ENCODE assay signal across 8 mouse cellular contexts in genomic region chr3:132683447-132684230, GRCm38 (mm10). TPM values are rescaled to one million over a fixed set of nuclear protein-coding genes. Genes with fewer than 3 reads are reported as not detected.
DNase-seq lines count a peak whose midpoint lies in the region; ATAC-seq and TF ChIP-seq lines count a peak whose summit lies in the region.

Gene Tbck, plus strand, starts transcription at chr3:132684144.

- ATAC-seq in kidney, embryonic 14.5 days (ENCODE audit: low FRiP score, low TSS enrichment), result peak; percentile 97
- peak; percentile 94 for ATAC-seq in limb, embryonic 15.5 days (ENCODE audit: insufficient number of reproducible peaks, low FRiP score, low TSS enrichment, low read depth)

- no peaks in the 10 kb centered on the region for H3K27me3 ChIP-seq in kidney, embryonic 14.5 days (ENCODE audit: control insufficient read depth, insufficient read depth, low read length)
- no peaks in the 10 kb centered on the region for H3K27me3 ChIP-seq in limb, embryonic 15.5 days

- peak within 1 kb of the TSS; percentile 90 for H3K27ac ChIP-seq in bone marrow macrophage, adult 2 months (ENCODE audit: insufficient read depth, low read depth, low read length)
- H3K27ac ChIP-seq in embryonic fibroblast, embryonic 13.5 days (ENCODE audit: insufficient read depth, low read length), result peak within 1 kb of the TSS; percentile 84
- peak within 1 kb of the TSS; percentile 93 for H3K27ac ChIP-seq in kidney, embryonic 14.5 days (ENCODE audit: low read depth, low read length)
- H3K27ac ChIP-seq in limb, embryonic 15.5 days, result peak within 1 kb of the TSS; percentile 96

- 1% methylated on average over 42 of the region's 42 CpGs for WGBS in kidney, embryonic 14.5 days
- WGBS in limb, embryonic 15.5 days, result under 1% methylated on average over 42 of the region's 42 CpGs

- no peak for TF ChIP-seq POLR2A in bone marrow macrophage, adult 2 months (IDR thresholded peaks at IDR 0.05; ENCODE audit: borderline replicate concordance, low read depth, low read length)
- TF ChIP-seq POLR2A in embryonic fibroblast, embryonic 13.5 days (IDR thresholded peaks at IDR 0.05; ENCODE audit: low read depth, low read length), result peak; percentile 82

- H3K36me3 ChIP-seq in kidney, embryonic 14.5 days (ENCODE audit: control insufficient read depth, insufficient read depth, low read length), result peaks cover 4% of the 10 kb centered on the region; the same call in 1 of the 2 replicates
- peaks cover 9% of the 10 kb centered on the region; the same call in 1 of the 2 replicates for H3K36me3 ChIP-seq in limb, embryonic 15.5 days

- no peak for TF ChIP-seq CTCF in bone marrow macrophage, adult 2 months (IDR thresholded peaks at IDR 0.05; ENCODE audit: low read depth, low read length)
- TF ChIP-seq CTCF in embryonic fibroblast, embryonic 13.5 days (IDR thresholded peaks at IDR 0.05; ENCODE audit: borderline replicate concordance, insufficient read depth, low read length), result no peak

- H3K9me3 ChIP-seq in kidney, embryonic 14.5 days (ENCODE audit: control insufficient read depth, low read length), result no peaks in the 10 kb centered on the region
- H3K9me3 ChIP-seq in limb, embryonic 15.5 days, result no peaks in the 10 kb centered on the region

- peak within 1 kb of the TSS; percentile 67 for H3K4me2 ChIP-seq in kidney, embryonic 14.5 days (replicated peaks; ENCODE audit: low read depth, low read length)
- H3K4me2 ChIP-seq in limb, embryonic 15.5 days, result peak within 1 kb of the TSS; percentile 49

- DNase-seq in A20 (ENCODE audit: low read depth, low spot score), result peak; percentile 97
- DNase-seq in heart, adult 9 months (ENCODE audit: low spot score in 2 of 2), result peak; percentile 90 to 95
- peak; percentile 77 to 89 for DNase-seq in monocyte, adult 2 months (ENCODE audit: low read depth in 1 of 2, low spot score in 2 of 2)
- DNase-seq in spleen, postnatal 36 days (ENCODE audit: low spot score in 2 of 2), result peak; percentile 90

- peak within 1 kb of the TSS; percentile 80 for H3K9ac ChIP-seq in kidney, embryonic 14.5 days (ENCODE audit: low read depth, low read length)
- peak within 1 kb of the TSS; percentile 85 for H3K9ac ChIP-seq in limb, embryonic 15.5 days

- peaks cover 5% of the 10 kb centered on the region for H3K4me1 ChIP-seq in bone marrow macrophage, adult 2 months (ENCODE audit: control insufficient read depth, insufficient read depth, low read length)
- H3K4me1 ChIP-seq in embryonic fibroblast, embryonic 13.5 days (ENCODE audit: control insufficient read depth, insufficient read depth, low read length), result peaks cover 3% of the 10 kb centered on the region; the same call in 1 of the 2 replicates
- H3K4me1 ChIP-seq in kidney, embryonic 14.5 days (ENCODE audit: control insufficient read depth, insufficient read depth, low read length), result peaks cover 16% of the 10 kb centered on the region; the same call in 1 of the 2 replicates
- peaks cover 13% of the 10 kb centered on the region for H3K4me1 ChIP-seq in limb, embryonic 15.5 days

- peak within 1 kb of the TSS; percentile 94 for H3K4me3 ChIP-seq in bone marrow macrophage, adult 2 months (ENCODE audit: insufficient read depth, low read length)
- H3K4me3 ChIP-seq in embryonic fibroblast, embryonic 13.5 days (ENCODE audit: insufficient read depth, low read length), result peak within 1 kb of the TSS; percentile 78
- peak within 1 kb of the TSS; percentile 76 for H3K4me3 ChIP-seq in kidney, embryonic 14.5 days (ENCODE audit: low read length)
- peak within 1 kb of the TSS; percentile 85 for H3K4me3 ChIP-seq in limb, embryonic 15.5 days

RNA-seq across cellular contexts. Expression of gene Tbck, which starts in this region (rescaled TPM):
- polyA plus RNA-seq in bone marrow macrophage, adult 2 months (2012; ENCODE audit: insufficient read depth, insufficient read length, missing spikeins), result 17.2 and 17.3 TPM in 2 replicates
- 14.9 and 20.2 TPM in 2 replicates for polyA plus RNA-seq in embryonic fibroblast, embryonic 13.5 days (2011; ENCODE audit: insufficient read length, low read depth, missing spikeins)
- 15.7 and 21.6 TPM in 2 replicates for polyA plus RNA-seq in kidney, embryonic 14.5 days (2014; fragmentation: Nextera tagmentation; extraction: Ambion mirVana)
- 25.4 and 26.5 TPM in 2 replicates for polyA plus RNA-seq in limb, embryonic 15.5 days (2015; fragmentation: Nextera tagmentation; extraction: Ambion mirVana)

Comparison
In these comparisons a context has a peak if more than half of its experiments do, and no peak if none do; other contexts are left out.
1. Peak in every context shown above with its lines: DNase-seq, ATAC-seq, H3K4me3 ChIP-seq and H3K27ac ChIP-seq.